Mouse (Mus musculus) liver, embryonic 13.5 days (tissue): ENCODE results near the gene Prx. TPM values are rescaled to one million over a fixed set of nuclear protein-coding genes. Genes with fewer than 3 reads are reported as not detected.

Source experiments
- ATAC-seq: fragments of 200-750 bp; cut with Nextera tagmentation; 2 replicates; pipeline ENCODE4 v1.8.0; 2017; ENCODE audit warnings: low read depth, mild to moderate bottlenecking, moderate number of reproducible peaks, moderate library complexity
- DNase-seq: peaks from one replicate; pipeline ENCODE4 v3.0.0; 2022
- H3K27ac ChIP-seq: fragments of 300-500 bp; sonication (generic); 2 replicates; pipeline ENCODE4 v1.5.1; 2015; ENCODE audit warnings: moderate library complexity, mild to moderate bottlenecking, inconsistent platforms
- H3K27me3 ChIP-seq: fragments of 300-500 bp; sonication (generic); 2 replicates; pipeline ENCODE4 v1.6.1; 2015; ENCODE audit warnings: mild to moderate bottlenecking, inconsistent platforms
- H3K36me3 ChIP-seq: fragments of 300-500 bp; sonication (generic); 2 replicates; pipeline ENCODE4 v1.6.1; 2015; ENCODE audit warnings: mild to moderate bottlenecking, inconsistent platforms
- H3K4me1 ChIP-seq: fragments of 300-500 bp; sonication (generic); replicated peaks from 2 replicates; pipeline ENCODE4 v1.6.1; 2015; ENCODE audit warnings: inconsistent platforms
- H3K4me2 ChIP-seq: fragments of 300-500 bp; sonication (generic); 2 replicates; pipeline ENCODE4 v1.6.1; 2015; ENCODE audit warnings: inconsistent platforms, mild to moderate bottlenecking, moderate library complexity
- H3K4me3 ChIP-seq: fragments of 300-500 bp; sonication (generic); replicated peaks from 2 replicates; pipeline ENCODE4 v1.5.1; 2015; ENCODE audit warnings: mild to moderate bottlenecking, inconsistent platforms
- H3K9ac ChIP-seq: fragments of 300-500 bp; sonication (generic); 2 replicates; pipeline ENCODE4 v1.6.1; 2015; ENCODE audit warnings: mild to moderate bottlenecking, inconsistent platforms
- H3K9me3 ChIP-seq: fragments of 300-500 bp; sonication (generic); replicated peaks from 2 replicates; pipeline ENCODE4 v1.6.1; 2016; ENCODE audit warnings: inconsistent platforms
- WGBS: fragments of 180-500 bp; shearing (Covaris S2); methylation state at CpG from one replicate; pipeline ENCODE4 v1.1.7; 2015; ENCODE audit not compliant: insufficient replicate concordance; 5-methylcytosine and 5-hydroxymethylcytosine counted together
- polyA plus RNA-seq: library from polyadenylated mRNA; unstranded; fragments of >200 nt; fragmentation: Nextera tagmentation; extraction: Ambion mirVana; gene quantifications from 2 replicates; pipeline ENCODE4 v1.2.1, GENCODE M21; 2015

Prx gene
- polyA plus RNA-seq = 0.78 and 0.88 TPM in 2 replicates

DNA sequence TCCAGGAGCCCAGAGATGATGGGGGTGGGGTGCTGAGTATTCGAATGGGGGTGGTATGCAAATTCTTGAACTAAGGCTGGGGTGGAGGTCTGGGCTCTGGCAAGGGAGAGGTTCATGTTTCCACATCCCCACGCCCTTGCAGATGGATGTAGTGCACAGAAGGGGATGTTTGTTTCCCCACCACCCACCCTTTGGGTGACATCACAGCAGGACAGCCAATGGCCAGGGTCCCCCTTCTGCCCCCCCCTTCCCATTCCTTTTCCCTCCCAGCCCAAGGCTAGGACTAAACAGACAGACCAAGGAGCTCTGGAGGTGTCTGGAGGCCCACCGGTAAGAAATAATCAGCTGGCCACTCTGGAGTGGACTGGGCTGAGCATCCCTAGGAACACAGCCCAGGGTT is at the start of gene Prx:
TSS of gene Prx (plus strand) at position 289 of the 400 bp plus-strand sequence.
- Histone ChIP-seq H3K36me3 (no peaks in the 10 kb centered on the region), H3K4me2 (no peak within 1 kb of the TSS), H3K27ac (no peak within 1 kb of the TSS), H3K4me1 (peaks cover 30% of the 10 kb centered on the region), H3K4me3 (no peak within 1 kb of the TSS), H3K9me3 (no peaks in the 10 kb centered on the region), H3K27me3 (no peaks in the 10 kb centered on the region), H3K9ac (no peak within 1 kb of the TSS)
- DNase-seq = no peak
- no peak for ATAC-seq
- 64% methylated on average over 3 of the region's 3 CpGs for WGBS

DNA sequence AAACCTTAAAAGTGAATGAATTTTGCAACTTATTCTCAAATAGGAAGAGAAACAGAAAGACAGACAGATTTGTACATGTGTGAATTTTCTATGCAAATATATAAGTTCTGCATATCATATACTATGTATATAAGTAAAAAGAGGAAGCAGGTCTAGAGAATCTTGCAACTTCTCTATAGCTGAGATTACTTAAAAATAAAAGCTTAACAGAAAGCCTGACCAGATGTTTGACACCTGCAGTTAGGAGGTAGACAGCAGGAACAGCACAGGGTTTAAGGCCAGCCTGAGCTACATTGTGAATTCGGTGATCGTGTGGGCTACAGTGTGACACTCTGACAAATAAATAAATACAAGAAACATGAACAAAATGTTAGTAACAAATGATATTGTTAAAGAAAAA is 47.8 kb upstream of the Prx start:
- Histone ChIP-seq H3K9ac (peak overlapping the region; percentile 98), H3K4me2 (peak overlapping the region; percentile 82), H3K4me1 (peaks cover 82% of the 10 kb centered on the region), H3K27ac (peak overlapping the region; percentile 99), H3K27me3 (peaks cover 11% of the 10 kb centered on the region), H3K36me3 (peaks cover 64% of the 10 kb centered on the region), H3K4me3 (peak overlapping the region; percentile 86), H3K9me3 (no peaks in the 10 kb centered on the region)
- WGBS = 91% methylated on average over 2 of the region's 2 CpGs
- no peak for DNase-seq
- no peak for ATAC-seq

DNA sequence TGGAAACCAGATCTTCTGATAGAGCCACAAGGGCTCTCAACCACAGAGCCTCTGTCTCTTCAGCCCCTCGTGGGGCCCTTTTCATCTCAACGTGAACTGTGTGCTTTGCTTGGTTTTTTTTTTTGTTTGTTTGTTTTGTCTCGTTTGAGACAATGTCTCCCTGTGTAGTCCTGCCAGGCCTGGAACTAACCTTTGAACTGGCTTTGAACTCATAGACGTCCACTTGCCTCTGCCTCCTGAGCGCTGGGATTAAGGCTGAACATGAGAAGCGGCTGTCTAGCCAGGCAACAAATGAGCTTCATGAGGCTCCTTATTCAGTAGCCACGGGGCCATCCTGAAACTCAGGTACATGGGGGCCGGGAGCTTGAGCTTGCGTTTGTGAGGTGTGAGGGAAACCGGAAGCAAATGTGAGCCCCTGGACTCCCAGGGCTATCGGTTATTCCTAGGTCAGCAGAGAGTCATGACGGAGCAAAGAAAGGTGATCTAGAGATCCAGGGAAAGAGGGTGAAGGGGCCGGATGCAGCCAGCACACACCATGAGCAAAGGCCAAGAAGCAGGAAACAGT is 46.8 kb upstream of the Prx start:
- WGBS = 64% methylated on average over 13 of the region's 13 CpGs
- DNase-seq = no peak
- Histone ChIP-seq H3K27ac (peak overlapping the region; percentile 99), H3K9ac (peak overlapping the region; percentile 98), H3K4me2 (peak overlapping the region; percentile 82), H3K4me3 (peak overlapping the region; percentile 86), H3K27me3 (peaks cover 2% of the 10 kb centered on the region), H3K4me1 (peaks cover 82% of the 10 kb centered on the region), H3K9me3 (no peaks in the 10 kb centered on the region), H3K36me3 (peaks cover 73% of the 10 kb centered on the region)
- ATAC-seq = no peak

DNA sequence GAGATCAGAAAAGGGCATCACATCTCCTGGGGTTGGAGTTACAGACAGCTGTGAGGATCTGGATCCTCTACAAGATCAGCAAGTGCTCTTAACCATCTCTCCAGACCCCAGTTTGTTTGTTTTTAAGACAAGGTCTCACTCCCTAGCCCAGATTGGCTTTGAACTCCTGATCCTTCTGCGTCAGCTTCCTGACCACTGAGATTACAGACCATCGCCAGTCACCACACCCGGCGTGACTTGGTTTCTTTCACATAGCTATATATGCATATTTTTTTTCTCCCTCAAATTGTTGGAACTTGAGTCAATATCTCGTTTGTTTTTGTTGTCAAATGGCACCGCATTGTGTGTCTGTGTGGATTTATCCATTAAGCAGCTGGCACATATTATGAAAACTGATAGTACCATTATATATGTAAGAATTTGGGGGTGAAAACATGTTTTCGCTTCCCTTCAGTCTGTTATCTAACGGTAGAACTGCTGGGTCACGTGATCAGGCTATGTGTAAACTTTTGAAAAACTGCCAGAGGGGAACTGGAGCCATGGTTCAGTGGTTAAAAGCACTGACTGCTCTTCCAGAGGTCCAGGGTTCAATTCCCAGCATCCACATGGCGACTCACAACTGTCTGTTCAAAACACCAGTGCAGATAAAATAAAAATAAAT is 44.5 kb upstream of the Prx start:
- peaks cover 98% of the 10 kb centered on the region for H3K4me1 ChIP-seq
- peak; percentile 62 for ATAC-seq
- 23% methylated on average over 10 of the region's 10 CpGs for WGBS
- peak overlapping the region; percentile 82 for H3K4me2 ChIP-seq
- no peaks in the 10 kb centered on the region for H3K9me3 ChIP-seq
- peak overlapping the region; percentile 99 for H3K27ac ChIP-seq
- peak; percentile 66 for DNase-seq
- H3K4me3 ChIP-seq = peak overlapping the region; percentile 45
- H3K36me3 ChIP-seq = peaks cover 96% of the 10 kb centered on the region
- no peaks in the 10 kb centered on the region for H3K27me3 ChIP-seq
- peak overlapping the region; percentile 98 for H3K9ac ChIP-seq

DNA sequence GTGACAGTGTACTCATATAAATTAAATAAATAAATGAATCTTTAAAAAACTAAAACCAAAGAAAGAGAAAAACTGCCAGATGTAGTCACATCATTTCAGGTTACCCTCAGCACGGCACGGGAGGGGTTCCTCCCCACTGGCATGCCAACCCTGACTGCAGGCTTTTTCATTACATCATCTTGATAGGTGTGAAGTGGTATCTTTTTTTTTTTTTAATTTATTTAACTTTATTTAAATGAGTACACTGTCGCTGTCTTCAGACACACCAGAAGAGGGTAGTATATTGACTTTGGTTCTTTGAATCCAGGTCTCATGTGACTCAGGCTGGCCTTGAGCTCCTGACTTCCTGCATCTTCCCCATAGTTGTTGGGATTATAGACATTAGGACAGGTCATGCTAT is 43.9 kb upstream of the Prx start:
- ATAC-seq = no peak
- no peaks in the 10 kb centered on the region for H3K9me3 ChIP-seq
- peaks cover 98% of the 10 kb centered on the region for H3K4me1 ChIP-seq
- H3K27ac ChIP-seq = peak overlapping the region; percentile 99
- 88% methylated on average over 3 of the region's 3 CpGs for WGBS
- H3K9ac ChIP-seq = peak overlapping the region; percentile 98
- H3K27me3 ChIP-seq = no peaks in the 10 kb centered on the region
- peak overlapping the region; percentile 82 for H3K4me2 ChIP-seq
- H3K36me3 ChIP-seq = peaks cover 97% of the 10 kb centered on the region
- no peak overlapping the region for H3K4me3 ChIP-seq
- no peak for DNase-seq

DNA sequence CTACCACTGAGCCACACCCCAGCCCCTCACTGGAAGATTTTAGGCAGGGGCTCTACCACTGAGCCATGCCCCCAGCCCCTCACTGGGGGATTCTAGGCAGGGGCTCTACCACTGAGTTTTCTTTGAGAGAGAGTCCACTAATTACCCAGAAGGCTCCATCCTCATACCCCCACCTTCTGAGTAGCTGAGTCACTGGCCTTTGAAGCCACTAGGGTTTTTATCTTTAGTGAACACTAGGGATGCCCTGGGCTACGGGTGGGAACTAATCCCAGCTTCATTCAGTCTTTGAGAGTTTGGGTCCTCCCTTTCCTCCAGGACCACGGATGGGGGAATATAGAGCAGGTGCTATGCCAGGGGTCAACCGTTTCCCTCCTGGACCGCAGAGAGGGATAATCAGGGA is 40.5 kb upstream of the Prx start:
- Histone ChIP-seq H3K4me1 (peaks cover 69% of the 10 kb centered on the region), H3K36me3 (peaks cover 99% of the 10 kb centered on the region), H3K4me2 (peak overlapping the region; percentile 40), H3K9ac (peak overlapping the region; percentile 26; the same call in 1 of the 2 replicates), H3K4me3 (no peak overlapping the region), H3K27me3 (no peaks in the 10 kb centered on the region), H3K27ac (peak overlapping the region; percentile 99), H3K9me3 (no peaks in the 10 kb centered on the region)
- DNase-seq = peak; percentile 49
- 57% methylated on average over 4 of the region's 4 CpGs for WGBS
- peak; percentile 63 for ATAC-seq

DNA sequence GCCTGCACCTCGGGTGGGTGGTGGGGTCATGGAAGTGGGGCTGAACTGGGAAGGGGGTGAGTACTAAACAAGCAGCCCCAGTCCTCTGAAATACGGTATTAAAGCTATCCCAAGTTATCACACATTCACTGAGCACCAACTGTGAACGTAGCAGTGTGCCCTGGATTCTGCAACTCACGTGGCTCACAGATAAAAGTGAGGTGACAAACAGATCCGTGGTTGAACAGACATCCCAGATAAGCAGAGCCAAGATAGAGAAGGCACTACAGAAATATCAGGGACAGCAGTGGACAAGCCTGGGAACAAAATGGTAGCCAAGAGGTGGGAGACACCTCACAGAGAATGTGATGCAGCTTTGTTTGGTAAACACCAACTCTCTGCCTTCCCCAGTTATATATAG is 39.5 kb upstream of the Prx start:
- no peak overlapping the region for H3K4me3 ChIP-seq
- H3K4me1 ChIP-seq = peaks cover 59% of the 10 kb centered on the region
- peak overlapping the region; percentile 99 for H3K27ac ChIP-seq
- H3K36me3 ChIP-seq = peaks cover 99% of the 10 kb centered on the region
- WGBS = 33% methylated on average over 5 of the region's 5 CpGs
- H3K27me3 ChIP-seq = no peaks in the 10 kb centered on the region
- H3K9ac ChIP-seq = 0 out of 2 replicates have a peak overlapping the region, but pooled peaks have one; percentile 26
- no peaks in the 10 kb centered on the region for H3K9me3 ChIP-seq
- DNase-seq = no peak
- ATAC-seq = peak; percentile 30
- no peak overlapping the region; the same call in 1 of the 2 replicates for H3K4me2 ChIP-seq

DNA sequence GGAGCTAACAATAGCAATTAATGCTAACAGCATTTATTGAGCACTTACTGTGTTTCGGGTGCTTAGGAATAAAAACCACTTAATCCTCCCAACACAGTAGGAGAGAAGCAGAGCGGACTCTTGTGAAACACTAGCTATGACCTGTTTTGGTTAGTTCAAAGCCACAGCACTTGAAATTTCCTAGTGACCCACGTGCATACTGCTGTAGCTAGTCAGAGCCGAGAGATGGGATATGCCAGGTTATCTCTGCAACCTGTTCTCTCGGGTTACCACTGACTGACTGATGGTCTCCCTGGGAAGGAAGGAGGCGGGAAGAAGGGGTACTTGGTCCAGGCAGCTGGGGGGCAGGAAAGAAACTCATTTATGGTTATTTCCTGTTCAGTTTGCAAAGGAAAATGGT is 38.6 kb upstream of the Prx start:
- DNase-seq = no peak
- Histone ChIP-seq H3K4me3 (no peak overlapping the region), H3K27ac (peak overlapping the region; percentile 99; the same call in 1 of the 2 replicates), H3K4me1 (peaks cover 50% of the 10 kb centered on the region), H3K27me3 (no peaks in the 10 kb centered on the region), H3K36me3 (peaks cover 99% of the 10 kb centered on the region), H3K9me3 (no peaks in the 10 kb centered on the region), H3K4me2 (no peak overlapping the region), H3K9ac (no peak overlapping the region)
- ATAC-seq = no peak
- 60% methylated on average over 6 of the region's 6 CpGs for WGBS

DNA sequence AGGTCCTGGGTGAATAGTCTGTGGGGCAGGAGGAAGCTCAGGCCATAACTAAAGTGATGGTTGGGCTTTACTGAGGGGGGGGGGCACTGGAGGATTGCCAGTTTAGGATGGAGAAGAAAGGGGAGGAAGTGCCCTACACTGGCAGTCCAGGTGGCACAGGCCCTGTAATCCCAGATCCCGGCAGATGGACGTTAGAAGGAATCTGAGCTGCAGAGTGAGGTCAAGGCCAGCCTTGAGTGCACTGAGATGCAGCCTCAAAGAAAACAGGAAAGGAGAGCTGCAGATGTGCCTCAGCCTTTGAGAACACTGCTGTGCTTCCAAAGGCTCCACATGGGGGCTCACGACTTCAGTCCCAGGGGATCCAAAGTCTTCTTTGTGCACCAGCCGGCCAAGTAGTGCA is 31.5 kb upstream of the Prx start:
- DNase-seq (no peak), ATAC-seq (no peak)
- Histone ChIP-seq H3K4me3 (no peak overlapping the region), H3K4me2 (no peak overlapping the region), H3K4me1 (peaks cover 15% of the 10 kb centered on the region), H3K9me3 (no peaks in the 10 kb centered on the region), H3K9ac (no peak overlapping the region), H3K27me3 (no peaks in the 10 kb centered on the region), H3K36me3 (peaks cover 57% of the 10 kb centered on the region), H3K27ac (peak overlapping the region; percentile 68)
- 74% methylated on average over 4 of the region's 4 CpGs for WGBS

DNA sequence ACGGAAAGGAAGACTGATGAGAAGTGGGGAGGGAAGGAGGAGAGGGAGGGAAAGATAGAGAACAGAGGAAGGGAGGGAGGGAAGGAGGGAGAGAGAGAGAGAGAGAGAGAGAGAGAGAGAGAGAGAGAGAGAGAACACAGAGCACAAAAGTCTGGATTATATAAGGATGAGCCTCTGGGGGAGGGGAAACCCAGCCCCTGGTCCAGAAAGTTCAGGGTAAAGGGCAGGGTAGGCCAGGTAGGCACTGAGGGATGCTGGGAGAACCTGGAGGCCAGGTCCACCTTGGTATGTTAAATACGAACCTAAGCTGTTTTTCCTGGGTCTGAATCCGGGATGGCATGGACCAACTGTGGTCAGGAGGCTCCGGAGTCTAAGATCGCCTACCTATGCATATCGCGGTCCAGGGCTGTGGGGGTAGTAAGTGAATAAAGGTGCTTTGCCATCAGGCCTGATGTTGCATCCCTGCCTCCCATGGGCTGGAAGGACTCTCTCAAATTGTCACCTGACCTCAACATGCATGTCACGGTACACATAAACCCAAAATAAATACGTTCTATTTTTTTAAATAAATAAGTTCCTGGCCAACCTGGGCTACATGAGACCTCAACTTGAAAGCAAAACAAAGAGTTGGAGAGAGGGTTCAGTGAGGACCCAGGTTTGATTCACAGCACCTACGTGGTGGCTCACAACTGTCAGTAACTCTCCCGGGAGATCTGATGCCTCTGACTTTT is 27.6 kb upstream of the Prx start:
- Histone ChIP-seq H3K27ac (peak overlapping the region; percentile 96), H3K27me3 (no peaks in the 10 kb centered on the region), H3K9ac (peak overlapping the region; percentile 76; the same call in 1 of the 2 replicates), H3K4me2 (peak overlapping the region; percentile 79), H3K4me1 (peaks cover 33% of the 10 kb centered on the region), H3K4me3 (peak overlapping the region; percentile 83; the same call in 1 of the 2 replicates), H3K9me3 (no peaks in the 10 kb centered on the region), H3K36me3 (peaks cover 29% of the 10 kb centered on the region)
- 86% methylated on average over 11 of the region's 11 CpGs for WGBS
- DNase-seq (no peak), ATAC-seq (no peak)

DNA sequence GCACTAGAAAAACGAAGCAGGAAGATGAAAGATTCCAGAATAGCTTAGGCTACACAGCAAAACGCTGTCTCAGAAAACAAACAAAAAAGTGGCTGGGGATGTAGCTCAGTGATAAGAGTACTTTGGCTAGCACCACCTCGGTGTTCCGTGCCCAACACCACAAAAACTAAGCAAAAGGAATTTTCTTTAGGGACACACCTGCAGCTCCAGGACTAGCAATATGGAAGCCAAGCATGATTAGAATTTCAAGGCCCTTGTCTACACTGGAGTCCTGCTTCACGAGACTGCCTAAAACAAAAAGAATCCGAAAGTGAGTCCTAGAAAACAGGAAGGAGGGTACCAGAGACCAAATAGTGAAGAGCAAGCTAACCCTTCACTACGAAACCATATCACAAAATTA is 26.5 kb upstream of the Prx start:
- peak overlapping the region; percentile 83 for H3K4me3 ChIP-seq
- peak overlapping the region; percentile 79 for H3K4me2 ChIP-seq
- no peaks in the 10 kb centered on the region for H3K27me3 ChIP-seq
- ATAC-seq = no peak
- no peak for DNase-seq
- no peaks in the 10 kb centered on the region for H3K9me3 ChIP-seq
- peak overlapping the region; percentile 76 for H3K9ac ChIP-seq
- H3K27ac ChIP-seq = peak overlapping the region; percentile 96
- peaks cover 42% of the 10 kb centered on the region for H3K4me1 ChIP-seq
- peaks cover 29% of the 10 kb centered on the region for H3K36me3 ChIP-seq
- WGBS = 4% methylated on average over 7 of the region's 7 CpGs
